Comparison of ENCODE assay signal across 12 mouse cellular contexts in genomic region chr7:117412405-117412804, GRCm38 (mm10). TPM values are rescaled to one million over a fixed set of nuclear protein-coding genes. Genes with fewer than 3 reads are reported as not detected.
DNase-seq lines count a peak whose midpoint lies in the region; ATAC-seq lines count a peak whose summit lies in the region.
"Had no signal": no experiment of that assay in that cellular context is flagged by ENCODE, and none has a peak within 500 bp of the region (broad histone marks: within the 10 kb centered on the region; RNA-seq: fewer than 3 reads in every experiment).

No protein-coding gene starts in this region.

- DNase-seq in urinary bladder, postnatal 14 days (ENCODE audit: low spot score) = peak; percentile 16
- DNase-seq in urinary bladder, postnatal 4 days (ENCODE audit: low spot score in 2 of 2) = no peak
- DNase-seq in gastrocnemius, postnatal 4 days (ENCODE audit: low spot score in 2 of 2) = peak; percentile 29 to 53
- peak; percentile 89 for DNase-seq in skeletal muscle tissue, adult 2 months (ENCODE audit: low read depth, low spot score)
- no peak for DNase-seq in layer of hippocampus, adult 11-12 months (ENCODE audit: low spot score)

- 50% methylated on average over 5 of the region's 5 CpGs for WGBS in heart, embryonic 13.5 days
- 52% methylated on average over 5 of the region's 5 CpGs for WGBS in heart, embryonic 12.5 days
- 65% methylated on average over 5 of the region's 5 CpGs for WGBS in intestine, embryonic 15.5 days

- no peak overlapping the region for H3K4me3 ChIP-seq in heart, embryonic 13.5 days
- H3K4me3 ChIP-seq in heart, embryonic 12.5 days = no peak overlapping the region
- no peak overlapping the region for H3K4me3 ChIP-seq in intestine, embryonic 15.5 days (replicated peaks)
- H3K4me3 ChIP-seq: neural tube, embryonic 12.5 days had no signal

- H3K4me1 ChIP-seq in heart, embryonic 13.5 days = peaks cover 36% of the 10 kb centered on the region
- H3K4me1 ChIP-seq in heart, embryonic 12.5 days (replicated peaks) = peaks cover 41% of the 10 kb centered on the region
- no peaks in the 10 kb centered on the region for H3K4me1 ChIP-seq in intestine, embryonic 15.5 days (replicated peaks)

- peak overlapping the region; percentile 32; the same call in 1 of the 2 replicates for H3K27ac ChIP-seq in heart, embryonic 13.5 days (replicated peaks)
- no peak overlapping the region for H3K27ac ChIP-seq in heart, embryonic 12.5 days (ENCODE audit: poor library complexity, severe bottlenecking)
- no peak overlapping the region for H3K27ac ChIP-seq in intestine, embryonic 15.5 days
- H3K27ac ChIP-seq: liver, embryonic 14.5 days; neural tube, embryonic 12.5 days; stomach, postnatal 0 days had no signal

- H3K27me3 ChIP-seq in heart, embryonic 13.5 days (replicated peaks) = no peaks in the 10 kb centered on the region
- H3K27me3 ChIP-seq in heart, embryonic 12.5 days (replicated peaks) = no peaks in the 10 kb centered on the region
- no peaks in the 10 kb centered on the region for H3K27me3 ChIP-seq in intestine, embryonic 15.5 days (replicated peaks)
- H3K27me3 ChIP-seq: neural tube, embryonic 12.5 days had no signal

- H3K36me3 ChIP-seq in heart, embryonic 13.5 days = no peaks in the 10 kb centered on the region; the same call in 1 of the 2 replicates
- H3K36me3 ChIP-seq in heart, embryonic 12.5 days = no peaks in the 10 kb centered on the region
- H3K36me3 ChIP-seq in intestine, embryonic 15.5 days = no peaks in the 10 kb centered on the region
- H3K36me3 ChIP-seq: neural tube, embryonic 12.5 days had no signal

- no peak overlapping the region for H3K9ac ChIP-seq in heart, embryonic 13.5 days
- H3K9ac ChIP-seq in heart, embryonic 12.5 days = no peak overlapping the region
- H3K9ac ChIP-seq in intestine, embryonic 15.5 days = no peak overlapping the region
- H3K9ac ChIP-seq: liver, embryonic 14.5 days; neural tube, embryonic 12.5 days had no signal

- no peak overlapping the region for H3K4me2 ChIP-seq in heart, embryonic 13.5 days
- no peak overlapping the region for H3K4me2 ChIP-seq in heart, embryonic 12.5 days
- H3K4me2 ChIP-seq in intestine, embryonic 15.5 days (replicated peaks) = no peak overlapping the region
- H3K4me2 ChIP-seq: neural tube, embryonic 12.5 days had no signal

- no peaks in the 10 kb centered on the region for H3K9me3 ChIP-seq in heart, embryonic 13.5 days
- no peaks in the 10 kb centered on the region for H3K9me3 ChIP-seq in heart, embryonic 12.5 days (replicated peaks)
- no peaks in the 10 kb centered on the region for H3K9me3 ChIP-seq in intestine, embryonic 15.5 days
- H3K9me3 ChIP-seq: neural tube, embryonic 12.5 days had no signal

- no peak for ATAC-seq in heart, embryonic 13.5 days (ENCODE audit: extremely low read depth, insufficient number of reproducible peaks, low FRiP score, low TSS enrichment)
- ATAC-seq in heart, embryonic 12.5 days (ENCODE audit: insufficient number of reproducible peaks, low FRiP score) = no peak
- ATAC-seq in intestine, embryonic 15.5 days = no peak
- ATAC-seq: intestine, embryonic 16.5 days had no signal

RNA-seq across cellular contexts. Expression of gene Xylt1, which starts 31.6 kb away (rescaled TPM):
- 0.66 and 0.94 TPM in 2 replicates for polyA plus RNA-seq in heart, embryonic 13.5 days (2015; fragmentation: Nextera tagmentation; extraction: Ambion mirVana)
- 1.4 and 1.5 TPM in 2 replicates for polyA plus RNA-seq in heart, embryonic 12.5 days (2016; fragmentation: Nextera tagmentation; extraction: Ambion mirVana)
- 1 to 10 TPM; 7.6 to 8.6 TPM for total RNA-seq in gastrocnemius, postnatal 4 days (2021)
- 0.68 and 0.87 TPM in 2 replicates for polyA plus RNA-seq in intestine, embryonic 15.5 days (2015; fragmentation: Nextera tagmentation; extraction: Ambion mirVana)

Comparison
In these comparisons a context has a peak if more than half of its experiments do, and no peak if none do; other contexts are left out.
1. DNase-seq: peak in urinary bladder, postnatal 14 days (single experiment), gastrocnemius, postnatal 4 days (2 of 2) and skeletal muscle tissue, adult 2 months (single experiment); none in urinary bladder, postnatal 4 days (0 of 2) and layer of hippocampus, adult 11-12 months (single experiment).